Mouse (Mus musculus): Measurements from ENCODE around the gene Nap1l2. TPM values are rescaled to one million over a fixed set of nuclear protein-coding genes. Genes with fewer than 3 reads are reported as not detected.
"Not testable (repeated sequence)": the region's sequence is repeated elsewhere in the genome, so short reads cannot be mapped to it uniquely, and the experiment has no call there.

Nap1l2 gene
- total RNA-seq (2021) = 0.62 and 1.1 TPM in 2 replicates
- long read RNA-seq, partial matches to known transcripts = 0 of 2 reads
- long read RNA-seq, other reads (novel, unspliced or antisense) = 0 of 2 reads

DNA sequence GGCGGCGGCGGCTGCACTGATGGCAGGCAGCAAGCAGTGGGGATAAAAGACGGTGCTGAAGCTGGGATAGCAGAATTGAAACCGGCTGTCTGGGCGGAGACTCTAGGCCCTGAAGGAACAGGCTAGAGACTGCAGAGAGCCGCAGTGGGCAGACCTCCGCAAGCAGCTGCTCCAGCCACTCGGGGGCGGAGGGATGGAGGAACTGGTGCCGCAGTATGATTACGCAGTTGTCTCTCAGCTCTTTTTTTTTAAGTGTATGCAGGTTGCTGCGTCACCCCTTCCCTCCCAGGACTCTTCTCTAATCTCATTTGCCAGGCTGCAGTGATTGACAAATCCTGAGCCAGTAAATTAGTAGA lies at the start of gene Nap1l2:
Gene Nap1l2, minus strand, starts transcription at position 210 of the 356 bp plus-strand sequence.
- DNase-seq = peak; percentile 4

DNA sequence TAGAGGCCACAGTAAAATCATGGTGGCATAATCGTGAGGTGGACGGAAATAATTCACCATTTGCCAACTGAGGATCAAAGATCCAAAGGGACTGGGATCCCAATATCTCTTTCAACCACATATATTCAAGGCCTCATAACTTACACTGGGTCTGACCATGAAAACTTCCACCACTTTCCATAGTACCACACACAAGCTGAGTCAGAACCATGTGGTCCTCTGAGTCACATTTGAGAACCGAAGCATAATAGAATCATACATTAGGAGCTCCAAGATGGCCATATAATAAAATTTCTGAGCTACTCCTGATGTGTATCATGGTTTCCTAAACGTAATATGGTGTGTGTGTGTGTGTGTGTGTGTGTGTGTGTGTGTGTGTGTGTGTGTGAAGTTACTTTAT lies 28.8 kb upstream of the Nap1l2 start:
- no peak for DNase-seq

DNA sequence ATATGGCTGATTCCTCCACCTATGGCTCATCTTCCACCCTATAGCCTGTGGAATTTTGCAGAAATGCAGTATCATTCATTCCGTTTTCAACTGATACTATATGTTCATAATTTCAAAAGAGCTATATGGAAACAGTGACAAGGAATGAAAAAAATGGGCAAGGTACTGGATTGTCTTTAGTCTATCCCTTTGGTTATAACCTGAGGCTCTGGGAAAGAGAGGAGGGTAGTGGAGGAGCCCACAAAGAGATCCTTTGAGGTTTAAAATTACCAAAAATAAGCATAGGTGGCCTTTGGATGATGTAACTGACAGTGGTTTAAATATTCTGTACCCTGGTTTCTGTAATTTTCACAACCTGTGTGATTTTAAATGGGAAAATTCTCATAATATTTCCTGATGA lies 389 bp upstream of the Nap1l2 start:
- DNase-seq = no peak

DNA sequence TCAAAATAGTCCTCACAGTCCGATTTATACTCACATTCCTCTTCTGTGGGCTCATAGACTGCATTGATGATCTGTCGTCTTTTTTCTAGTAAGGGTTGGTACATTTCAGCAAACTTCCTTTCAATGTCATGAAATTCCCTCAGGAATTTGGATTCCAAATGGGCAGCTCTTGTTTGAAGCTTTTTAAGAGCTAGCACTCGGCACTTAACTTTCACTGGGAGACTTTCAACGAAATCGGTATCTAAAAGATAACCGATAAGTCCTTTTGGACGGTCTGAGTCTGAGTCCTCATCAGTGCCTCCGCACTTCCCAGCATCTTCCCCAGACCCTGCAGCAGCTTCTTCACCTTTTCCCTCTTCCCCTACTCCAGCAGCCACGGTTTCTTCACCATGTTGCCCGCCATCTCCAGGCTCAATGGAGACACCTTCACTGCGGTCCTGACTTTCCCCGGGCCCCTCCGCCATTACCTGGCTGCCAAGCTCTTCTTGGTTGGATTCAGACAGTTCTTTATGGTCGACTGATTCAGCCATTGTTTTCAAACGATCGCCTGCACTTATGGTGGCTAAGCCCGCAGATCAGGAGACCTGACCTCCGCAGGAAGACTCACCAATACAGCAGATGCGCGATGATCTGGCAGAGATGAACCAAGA lies 534 bp downstream of the Nap1l2 start:
- DNase-seq = no peak

DNA sequence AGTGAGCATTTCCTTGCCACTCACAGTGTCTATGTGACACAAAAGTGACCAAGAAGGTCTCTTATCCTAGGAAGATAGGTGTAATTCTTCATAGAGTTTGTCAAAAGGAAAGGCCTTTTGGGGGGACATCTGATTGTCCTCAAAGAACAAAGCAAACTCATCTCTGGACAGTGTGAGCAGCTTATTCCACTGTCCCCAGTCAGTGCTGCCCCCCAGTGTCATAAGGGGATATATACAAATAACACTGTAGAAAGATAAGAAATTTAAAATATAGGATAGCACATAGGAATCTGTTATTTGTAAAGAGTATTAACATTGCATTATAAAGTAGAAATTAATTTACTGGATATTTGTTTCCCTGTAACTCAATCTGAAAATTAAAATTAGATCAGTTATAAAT lies 2.9 kb downstream of the Nap1l2 start:
- peak; percentile 2 for DNase-seq

DNA sequence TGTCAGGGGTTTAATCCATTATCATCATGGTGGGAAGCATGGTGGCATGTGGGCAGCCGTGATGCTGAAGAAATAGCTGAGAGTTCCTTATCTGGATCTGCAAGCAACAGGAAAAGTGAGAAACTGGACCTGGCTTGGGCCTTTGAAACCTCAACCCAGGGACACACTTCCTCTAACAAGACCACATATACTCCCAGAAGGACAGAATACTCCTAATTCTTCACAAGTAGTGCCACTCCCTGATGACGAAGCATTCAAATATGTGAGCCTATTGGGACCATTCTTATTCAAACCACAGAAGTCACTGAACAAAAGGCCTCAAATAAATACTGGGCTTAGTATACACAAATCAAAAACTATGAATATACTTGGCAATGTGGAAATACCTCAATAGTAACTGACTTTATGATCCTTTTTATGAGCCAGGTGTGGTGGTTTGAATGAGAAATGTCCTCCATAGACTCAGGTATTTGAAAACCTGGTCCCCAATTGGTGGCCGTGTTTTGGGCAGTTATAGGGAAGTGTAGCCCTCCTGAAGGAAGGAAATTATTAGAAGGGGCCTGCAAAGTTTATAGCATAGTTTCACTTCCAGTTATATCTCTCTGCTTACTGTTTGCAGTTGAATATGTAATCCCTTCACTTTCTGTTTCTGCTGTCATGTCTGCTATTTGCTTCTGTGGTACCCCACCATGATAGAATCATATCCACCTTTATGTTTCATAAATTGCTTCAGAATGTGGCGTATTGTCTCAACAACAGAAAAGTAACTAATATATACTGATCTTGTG lies 6.5 kb downstream of the Nap1l2 start:
- no peak for DNase-seq

DNA sequence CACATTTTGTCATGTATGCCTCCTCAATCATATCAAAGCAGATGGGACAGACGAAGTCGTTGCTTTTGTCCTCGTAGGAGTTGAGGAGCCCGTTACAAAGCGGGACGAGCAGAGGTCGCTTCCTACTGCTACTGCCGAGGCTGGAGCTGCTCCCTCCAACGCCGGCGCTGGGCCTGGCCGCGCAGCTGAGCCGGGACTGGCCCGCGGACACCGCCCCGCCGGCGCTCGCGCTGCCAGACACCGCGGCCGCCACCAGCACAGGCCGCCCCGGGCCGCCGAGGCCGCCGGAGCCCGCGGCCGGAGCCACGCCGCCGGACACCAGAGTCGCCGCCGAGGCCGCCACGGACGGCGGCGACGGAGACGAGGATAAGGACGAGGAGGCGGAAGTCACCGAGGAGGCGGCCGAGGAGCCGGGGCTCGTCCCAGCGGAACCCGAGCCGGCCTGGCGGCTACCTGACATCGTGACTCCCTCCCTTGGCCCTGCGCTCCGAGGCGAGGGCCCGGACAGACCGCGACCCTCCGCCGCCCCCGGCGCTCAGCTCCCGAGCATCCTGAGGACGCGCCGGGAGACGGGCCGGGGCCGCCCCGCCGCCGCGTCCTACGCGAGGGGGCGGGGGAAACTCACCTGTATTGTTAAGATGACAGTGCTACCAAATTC lies 21.4 kb downstream of the Nap1l2 start:
- DNase-seq = not testable (repeated sequence)

DNA sequence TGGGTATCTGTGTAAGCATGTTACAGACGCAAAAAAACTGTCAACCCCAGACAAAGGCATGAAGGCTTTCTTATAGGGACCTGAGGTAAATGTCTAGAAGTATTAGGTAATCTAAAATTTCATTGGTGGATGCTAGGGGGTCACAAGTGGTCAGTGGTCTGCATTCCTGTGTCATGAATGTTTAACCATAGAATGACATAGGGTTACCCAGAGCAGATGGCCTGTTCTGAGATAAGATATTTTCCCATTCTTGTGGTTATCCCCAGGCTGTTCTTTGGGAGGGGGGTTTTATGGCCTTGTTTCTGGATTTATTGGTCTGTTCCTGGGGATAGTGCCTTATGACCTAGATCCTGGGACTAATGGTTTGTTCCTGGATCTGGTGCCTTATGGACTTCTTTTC lies 30.3 kb downstream of the Nap1l2 start:
- no peak for DNase-seq

DNA sequence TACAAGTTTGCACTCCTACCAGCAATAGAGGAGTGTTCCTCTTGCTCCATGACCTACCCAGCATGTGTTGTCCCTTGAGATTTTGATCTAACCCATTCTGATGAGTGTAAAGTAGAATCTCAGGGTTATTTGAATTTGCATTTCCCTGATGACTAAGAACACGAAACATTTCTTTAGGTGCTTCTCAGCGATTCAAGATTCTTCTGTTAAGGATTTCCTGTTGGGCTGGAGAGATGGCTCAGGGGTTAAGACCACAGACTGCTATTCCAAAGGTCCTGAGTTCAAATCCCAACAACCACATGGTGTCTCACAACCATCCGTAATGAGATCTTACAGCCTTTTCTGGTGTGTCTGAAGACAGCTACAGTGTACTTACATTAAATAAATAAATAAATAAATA lies 47.9 kb downstream of the Nap1l2 start:
- no peak for DNase-seq

Other genes starting within 250 kb of the Nap1l2 start
- gene Cdx4, start 134.8 kb upstream of the Nap1l2 start, total RNA-seq (2021) = not detected in 2 replicates
- 6.1 and 6.9 TPM in 2 replicates for gene Chic1, start 169.8 kb upstream of the Nap1l2 start, total RNA-seq (2021)
- not detected in 2 replicates for gene Tsx, start 227.8 kb upstream of the Nap1l2 start, total RNA-seq (2021)
- gene Gm26992, start 235.4 kb upstream of the Nap1l2 start, total RNA-seq (2021) = 2.6 TPM in 1 of 2 replicates, not detected in the other

Data from adrenal gland, postnatal 25 days (tissue).